Mouse (Mus musculus) T-cell, adult 2 months (primary cell): ENCODE measurements around the gene Thg1l.

ENCODE experiments used
- DNase-seq: peaks from one replicate; pipeline ENCODE4 v3.0.0; 2022; ENCODE audit warnings: low spot score

Gene Thg1l

DNA sequence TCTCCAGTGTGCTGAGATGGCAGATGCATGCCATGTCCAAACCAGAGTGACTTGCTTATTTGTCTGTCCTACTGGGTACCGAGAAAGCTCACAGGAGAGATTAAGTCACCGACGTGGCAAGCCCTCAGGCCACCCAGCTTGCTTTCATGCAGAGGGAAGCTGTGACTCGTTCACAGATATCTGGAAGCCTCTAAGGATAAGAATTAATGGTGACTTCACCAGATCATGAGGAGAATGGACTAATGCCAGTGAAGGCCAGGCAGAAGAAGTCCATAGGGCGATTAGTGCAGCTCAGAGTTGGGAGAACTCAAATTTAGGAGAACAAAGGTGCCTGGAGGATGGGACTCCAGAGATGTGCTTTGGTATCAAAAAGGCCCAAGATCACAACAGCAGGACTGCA, 27.8 kb downstream of the Thg1l start:
- DNase-seq: no peak

DNA sequence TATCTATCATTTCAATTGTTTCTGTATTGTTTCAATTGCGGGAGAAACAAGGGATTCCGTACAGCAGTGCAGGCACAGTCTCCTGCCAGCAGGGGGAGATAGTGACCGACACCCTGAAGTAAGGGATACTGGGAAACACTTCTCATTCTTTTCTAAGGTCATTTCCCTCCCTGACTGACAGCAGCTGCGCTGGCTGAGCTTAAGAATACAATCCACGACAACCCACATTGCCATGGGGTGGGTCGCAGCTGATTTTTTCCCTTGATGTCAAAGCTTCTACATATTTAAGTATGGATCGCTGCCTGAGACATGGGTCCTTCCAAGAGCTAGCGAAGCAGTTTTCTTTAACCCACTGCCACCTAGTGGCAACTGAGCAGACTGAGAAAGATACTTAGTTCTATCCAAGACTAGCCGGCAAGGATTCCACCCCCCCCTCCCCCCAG, 28.6 kb downstream of the Thg1l start:
- peak; percentile 71 for DNase-seq

DNA sequence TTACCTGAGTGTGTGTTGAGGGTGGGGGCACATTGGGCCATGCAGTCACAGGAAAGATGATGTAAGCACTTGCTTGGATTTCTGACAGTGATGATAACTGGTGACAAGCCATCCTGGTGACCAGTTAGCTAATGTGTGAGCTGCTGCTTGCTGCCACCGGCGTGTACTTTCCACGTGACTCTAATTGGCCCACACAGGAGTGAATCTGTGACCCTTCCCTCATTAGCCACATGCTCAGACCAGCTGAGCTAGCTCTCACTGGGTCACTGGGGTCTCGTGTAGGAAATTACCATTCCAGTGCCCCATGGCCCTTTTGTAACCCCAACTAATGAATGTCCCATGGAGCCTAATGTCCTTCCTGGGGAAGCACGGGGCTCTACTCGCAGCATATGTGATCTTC, 29.9 kb downstream of the Thg1l start:
- no peak for DNase-seq

DNA sequence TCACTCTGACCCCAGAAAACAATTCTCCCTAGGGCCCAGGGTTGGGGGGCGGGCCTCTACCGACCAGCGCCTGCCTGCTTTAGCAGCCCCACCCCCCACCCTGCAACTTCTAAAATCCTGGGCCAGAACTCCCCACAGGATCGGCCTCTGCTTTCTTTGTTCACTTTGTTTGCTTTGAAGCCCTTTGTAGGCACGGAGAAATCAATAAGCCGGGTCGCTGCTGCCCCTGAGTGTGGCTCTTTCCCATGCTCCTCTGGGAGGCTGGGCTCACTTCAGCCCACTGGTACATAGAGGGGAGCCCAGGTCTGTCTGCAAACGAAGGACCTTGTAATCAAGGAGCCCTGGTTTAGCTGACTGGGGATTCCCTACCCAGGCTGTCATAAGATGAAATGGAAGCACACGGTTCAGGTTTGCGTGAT, 33.8 kb downstream of the Thg1l start:
- no peak for DNase-seq

DNA sequence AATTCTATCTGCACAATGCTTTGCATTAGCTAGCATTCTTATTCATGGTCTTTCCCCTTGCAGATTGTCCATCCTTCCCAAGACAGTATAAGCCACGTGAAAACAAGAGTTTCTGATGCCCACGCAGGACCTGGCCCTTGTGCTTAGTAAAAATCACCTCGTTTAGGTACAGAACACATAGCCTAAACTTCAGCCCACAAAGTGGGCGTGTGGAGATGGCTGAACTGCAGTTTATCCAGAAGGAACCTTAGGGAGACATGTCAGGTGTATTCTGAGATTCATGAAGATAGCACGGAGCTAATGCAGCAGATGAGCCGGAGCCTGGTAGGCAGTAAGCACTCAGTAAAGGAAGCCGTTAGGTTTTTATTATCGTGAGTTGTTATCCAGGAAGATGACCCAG, 34.3 kb downstream of the Thg1l start:
- DNase-seq: no peak

DNA sequence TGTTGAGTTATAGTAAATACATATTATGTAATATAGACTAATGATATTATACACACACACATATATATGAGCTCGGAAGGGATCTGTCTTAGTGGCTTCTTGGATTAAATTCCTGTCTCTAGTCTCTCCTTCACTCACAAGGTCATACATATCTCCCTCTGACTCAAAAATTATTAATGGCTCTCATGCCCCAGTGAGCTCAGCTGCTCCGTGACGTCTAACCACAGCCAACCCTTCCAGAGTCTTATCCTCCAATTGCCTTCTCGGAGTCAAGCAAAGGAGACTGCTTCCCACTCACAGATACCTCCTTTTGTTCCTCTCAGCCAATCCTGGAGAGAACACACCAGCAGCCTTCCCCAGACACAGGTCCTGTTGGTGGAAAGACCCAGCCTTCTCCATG, 36.5 kb downstream of the Thg1l start:
- no peak for DNase-seq

DNA sequence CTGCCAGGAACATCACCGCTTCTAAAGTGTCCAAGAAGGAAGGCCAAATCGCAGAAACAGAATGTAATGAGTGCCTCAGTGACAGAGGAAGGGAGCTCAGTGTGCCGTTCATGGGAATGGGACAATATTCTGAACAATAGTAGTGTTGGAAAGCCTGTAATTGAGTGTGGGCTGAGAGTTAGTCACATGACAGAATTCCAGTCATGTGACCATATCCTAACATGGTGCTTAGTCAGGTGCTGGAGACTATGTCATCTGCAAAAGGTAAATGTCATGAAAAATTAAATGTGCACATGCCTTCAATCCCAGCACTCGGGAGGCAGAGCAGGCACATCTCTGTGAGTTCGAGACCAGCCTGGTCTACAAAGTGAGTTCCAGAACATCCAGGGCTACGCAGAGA, 37.3 kb downstream of the Thg1l start:
- no peak for DNase-seq

DNA sequence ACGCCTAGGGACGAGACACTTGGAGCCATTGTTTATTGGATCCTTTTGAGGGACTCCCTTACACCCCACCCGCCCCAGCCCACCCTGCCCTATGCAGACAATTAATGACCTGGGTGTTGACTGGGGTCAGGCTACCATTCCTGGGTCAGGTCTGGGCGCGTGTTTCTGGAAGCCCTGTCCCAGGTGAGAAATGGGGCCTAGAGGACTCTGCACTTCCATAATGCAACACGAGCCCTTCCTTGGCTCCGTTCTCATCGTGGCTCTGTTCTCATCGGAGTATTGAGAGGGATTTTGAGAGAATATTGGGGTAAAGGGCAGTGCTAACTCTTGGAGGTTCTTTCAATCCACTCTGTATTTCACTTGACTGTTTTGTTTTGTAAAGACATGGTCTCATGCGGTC, 39.1 kb downstream of the Thg1l start:
- no peak for DNase-seq

DNA sequence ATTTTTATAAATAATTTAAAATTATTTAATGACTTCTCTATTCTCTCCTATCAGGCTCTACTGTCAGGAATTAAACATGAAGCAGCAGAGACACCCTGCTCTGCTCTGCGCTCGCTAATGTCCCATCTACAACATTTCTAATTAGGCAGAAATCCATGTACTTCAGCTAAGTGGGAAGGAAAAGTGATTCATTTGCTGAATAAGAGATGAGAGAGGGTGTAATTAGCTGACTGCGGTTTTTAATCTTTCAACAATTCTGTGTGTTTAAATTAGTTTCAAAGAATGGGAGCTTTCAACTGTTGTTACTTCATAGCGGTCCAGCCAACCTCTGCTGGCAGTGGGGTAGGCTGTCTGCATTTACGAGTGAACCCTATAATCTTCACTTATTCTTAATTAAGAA, 44.6 kb downstream of the Thg1l start:
- no peak for DNase-seq

DNA sequence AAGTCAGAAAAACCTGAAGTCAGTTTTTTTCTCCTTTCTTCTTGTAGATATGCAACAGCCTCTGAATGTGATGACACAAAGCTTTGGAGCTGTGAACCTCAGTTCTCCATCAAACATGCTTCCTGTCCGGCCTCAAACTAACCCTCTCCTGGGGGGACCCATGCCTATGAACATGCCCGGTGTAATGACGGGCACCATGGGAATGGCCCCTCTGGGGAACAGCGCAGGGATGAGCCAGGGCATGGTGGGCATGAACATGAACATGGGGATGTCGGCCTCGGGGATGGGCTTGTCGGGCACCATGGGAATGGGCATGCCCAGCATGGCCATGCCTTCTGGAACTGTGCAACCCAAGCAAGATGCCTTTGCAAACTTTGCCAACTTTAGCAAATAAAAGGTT, 46.4 kb downstream of the Thg1l start:
- DNase-seq: no peak

DNA sequence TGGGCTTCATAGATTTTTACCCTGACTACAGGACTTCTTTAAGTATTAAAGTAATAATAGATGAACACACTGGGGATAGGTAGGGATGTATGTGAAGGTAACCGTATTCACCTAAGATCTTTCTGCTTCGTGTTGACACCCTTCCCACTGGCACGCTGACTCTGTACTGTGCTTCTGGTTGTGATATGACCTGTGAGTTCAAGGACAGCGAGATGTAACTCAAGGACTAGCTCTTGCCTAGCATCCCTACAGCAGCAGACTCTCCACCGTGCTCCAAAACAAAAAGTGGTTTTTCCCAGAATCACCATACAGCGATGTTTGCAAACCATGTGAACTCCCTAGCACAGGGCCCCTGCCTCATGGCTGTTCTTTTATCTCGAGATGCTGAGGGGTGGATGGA, 47.2 kb downstream of the Thg1l start:
- DNase-seq: no peak

DNA sequence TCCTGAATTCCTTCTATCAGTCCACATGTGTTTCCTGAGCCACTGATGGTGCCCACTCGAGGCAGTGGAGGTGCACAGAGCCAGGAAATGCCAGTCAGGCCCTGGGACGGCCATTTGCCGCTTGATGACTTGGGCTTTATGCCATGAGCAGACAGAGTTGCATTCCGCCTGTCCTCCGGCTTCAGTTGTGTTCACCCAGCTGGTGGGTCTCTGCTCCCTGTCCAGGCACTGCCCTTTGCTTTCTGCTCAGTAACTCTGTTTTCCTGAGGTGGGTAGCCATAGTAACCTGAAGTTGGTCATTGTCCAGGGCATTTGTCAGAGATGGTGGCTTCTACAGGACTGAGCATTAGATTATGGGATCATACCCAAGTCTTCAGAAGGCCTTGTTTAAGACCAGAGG, 48.0 kb downstream of the Thg1l start:
- DNase-seq: no peak

DNA sequence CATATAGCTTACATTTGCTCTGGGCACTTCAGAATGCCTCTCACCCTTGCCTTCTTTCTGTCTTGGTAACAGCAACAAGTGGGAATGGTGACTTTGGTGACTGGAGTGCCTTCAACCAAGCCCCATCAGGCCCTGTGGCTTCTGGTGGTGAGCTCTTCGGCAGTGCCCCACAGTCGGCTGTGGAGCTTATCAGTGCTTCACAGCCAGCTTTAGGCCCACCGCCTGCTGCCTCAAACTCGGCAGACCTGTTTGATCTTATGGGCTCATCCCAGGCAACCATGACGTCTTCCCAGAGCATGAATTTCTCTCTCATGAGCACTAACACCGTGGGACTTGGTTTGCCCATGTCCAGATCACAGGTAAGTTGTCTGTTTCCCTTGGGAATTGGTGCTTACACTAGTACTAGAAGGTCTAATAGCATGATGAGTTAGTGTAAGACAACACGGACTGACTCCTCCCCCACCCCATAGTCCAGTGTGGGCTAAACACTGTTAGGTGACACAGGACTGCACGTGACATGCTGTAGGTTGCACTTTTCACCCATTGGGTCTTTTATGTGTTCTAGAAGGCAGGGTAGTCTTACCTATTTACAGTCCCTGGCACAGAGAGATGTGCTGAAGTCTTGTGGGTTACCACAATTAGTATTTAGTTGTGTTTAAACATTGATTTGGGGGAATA, 49.0 kb downstream of the Thg1l start:
- DNase-seq: no peak

DNA sequence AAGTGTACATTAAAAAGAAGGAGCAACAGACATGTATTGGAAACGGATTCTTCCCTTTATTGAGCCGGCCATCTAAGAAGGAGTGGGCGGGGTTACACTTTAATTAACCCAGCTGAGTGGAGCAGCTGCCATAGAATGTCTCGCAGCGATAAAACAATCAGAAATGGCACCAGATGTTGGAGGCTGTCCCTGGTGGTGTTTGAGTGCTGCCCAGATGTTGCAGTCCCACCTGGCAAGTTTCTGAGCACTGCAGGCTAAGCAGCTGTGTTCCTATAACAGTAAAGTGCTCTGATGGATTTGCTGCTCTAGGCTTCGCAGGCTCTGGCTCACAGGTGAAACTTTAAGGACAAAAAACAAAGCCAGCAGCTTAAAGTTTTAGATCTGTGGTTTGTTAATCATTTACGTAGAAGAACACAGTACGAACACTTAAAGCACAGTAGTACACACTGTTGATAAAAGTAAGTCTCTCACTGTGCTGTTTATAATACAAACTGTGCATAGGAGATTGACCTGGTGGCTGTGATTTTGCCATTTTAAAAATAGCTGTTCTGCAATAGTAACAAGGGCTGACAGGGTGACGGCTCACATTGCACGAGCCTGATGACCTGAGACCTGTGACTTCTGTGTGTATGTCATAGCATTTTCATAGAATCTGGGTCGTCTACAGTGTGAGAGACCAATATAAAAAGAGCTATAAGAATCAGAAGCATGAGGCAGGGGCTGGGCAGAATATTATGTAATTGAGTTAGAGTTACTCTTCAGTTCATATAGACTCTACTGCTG, 54.9 kb downstream of the Thg1l start:
- DNase-seq: no peak

DNA sequence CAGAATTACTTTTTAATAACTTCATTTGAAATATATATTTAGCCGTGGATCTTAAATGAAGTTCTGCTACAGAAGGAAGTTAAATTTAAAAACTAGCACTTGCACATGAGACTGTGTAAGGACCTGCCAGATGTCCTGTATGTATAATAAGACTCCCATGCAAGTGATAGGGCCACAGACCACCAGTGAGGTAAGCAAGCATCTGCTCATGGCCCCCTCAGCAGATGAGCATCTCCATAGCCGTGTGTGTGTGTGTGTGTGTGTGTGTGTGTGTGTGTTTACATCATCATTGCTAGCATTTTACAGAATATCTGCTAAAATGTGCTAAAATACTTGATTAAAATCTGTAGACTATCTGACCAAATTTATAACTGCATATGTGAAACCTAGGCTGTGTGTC, 57.9 kb downstream of the Thg1l start:
- no peak for DNase-seq
